Mouse (Mus musculus): ENCODE measurements around the gene Eif4b.
"Not testable (repeated sequence)": the region's sequence is repeated elsewhere in the genome, so short reads cannot be mapped to it uniquely, and the experiment has no call there.

Gene Eif4b

GRCm38 (mm10) chr15:102074876-102075585 lies 1.5 kb downstream of the Eif4b start:
- no peak for DNase-seq (ENCODE audit: low spot score)

GRCm38 (mm10) chr15:102077111-102077677 lies 3.6 kb downstream of the Eif4b start:
- no peak for DNase-seq (ENCODE audit: low spot score)

- DNase-seq (ENCODE audit: low spot score): no peak
Measured at GRCm38 (mm10) chr15:102079221-102079620, 5.6 kb downstream of the Eif4b start.

GRCm38 (mm10) chr15:102079924-102080323 lies 6.4 kb downstream of the Eif4b start:
- DNase-seq (ENCODE audit: low spot score): not testable (repeated sequence)

GRCm38 (mm10) chr15:102080429-102080828 lies 6.9 kb downstream of the Eif4b start:
- no peak for DNase-seq (ENCODE audit: low spot score)

GRCm38 (mm10) chr15:102082148-102082547 lies 8.6 kb downstream of the Eif4b start:
- DNase-seq (ENCODE audit: low spot score): no peak

GRCm38 (mm10) chr15:102083028-102083427 lies 9.5 kb downstream of the Eif4b start:
- DNase-seq (ENCODE audit: low spot score): no peak

GRCm38 (mm10) chr15:102089914-102090585 lies 16.5 kb downstream of the Eif4b start:
- DNase-seq (ENCODE audit: low spot score): no peak

- no peak for DNase-seq (ENCODE audit: low spot score)
Measured at GRCm38 (mm10) chr15:102091063-102091679, 17.6 kb downstream of the Eif4b start.

GRCm38 (mm10) chr15:102091688-102092087 lies 18.1 kb downstream of the Eif4b start:
- DNase-seq (ENCODE audit: low spot score): no peak

GRCm38 (mm10) chr15:102092222-102092621 lies 18.6 kb downstream of the Eif4b start:
- DNase-seq (ENCODE audit: low spot score): no peak

- DNase-seq (ENCODE audit: low spot score): no peak
Measured at GRCm38 (mm10) chr15:102094157-102094556, 20.6 kb downstream of the Eif4b start.

GRCm38 (mm10) chr15:102094988-102095387 lies 21.4 kb downstream of the Eif4b start:
- no peak for DNase-seq (ENCODE audit: low spot score)

GRCm38 (mm10) chr15:102097147-102097915 lies 23.8 kb downstream of the Eif4b start:
- no peak for DNase-seq (ENCODE audit: low spot score)

- DNase-seq (ENCODE audit: low spot score): no peak
Measured at GRCm38 (mm10) chr15:102097991-102098555, 24.5 kb downstream of the Eif4b start.

- DNase-seq (ENCODE audit: low spot score): no peak
Measured at GRCm38 (mm10) chr15:102099260-102099659, 25.7 kb downstream of the Eif4b start.

GRCm38 (mm10) chr15:102099771-102100160 lies 26.2 kb downstream of the Eif4b start:
- DNase-seq (ENCODE audit: low spot score): no peak

- no peak for DNase-seq (ENCODE audit: low spot score)
Measured at GRCm38 (mm10) chr15:102100161-102100981, 26.8 kb downstream of the Eif4b start, which contains the start of gene Tns2. Gene Tns2 (plus strand): TSS chr15:102100413.

GRCm38 (mm10) chr15:102100996-102101671 lies 27.6 kb downstream of the Eif4b start:
- DNase-seq (ENCODE audit: low spot score): no peak

All from spleen, adult 12 weeks (tissue).